Mouse (Mus musculus) ZHBTc4 (cell line): ENCODE measurements at regions not wholly inside any gene's neighbourhood (a gene's known extent, or its start where the extent isn't known, plus 50 kb on each side); places are given as distances from the start of the nearest gene placed in this dataset.
"Not testable (repeated sequence)": the region's sequence is repeated elsewhere in the genome, so short reads cannot be mapped to it uniquely, and the experiment has no call there.

Source experiments
- DNase-seq: peaks from one replicate; pipeline ENCODE4 v3.0.0-alpha.2; 2011; ENCODE audit warnings: low read depth, low spot score

DNA sequence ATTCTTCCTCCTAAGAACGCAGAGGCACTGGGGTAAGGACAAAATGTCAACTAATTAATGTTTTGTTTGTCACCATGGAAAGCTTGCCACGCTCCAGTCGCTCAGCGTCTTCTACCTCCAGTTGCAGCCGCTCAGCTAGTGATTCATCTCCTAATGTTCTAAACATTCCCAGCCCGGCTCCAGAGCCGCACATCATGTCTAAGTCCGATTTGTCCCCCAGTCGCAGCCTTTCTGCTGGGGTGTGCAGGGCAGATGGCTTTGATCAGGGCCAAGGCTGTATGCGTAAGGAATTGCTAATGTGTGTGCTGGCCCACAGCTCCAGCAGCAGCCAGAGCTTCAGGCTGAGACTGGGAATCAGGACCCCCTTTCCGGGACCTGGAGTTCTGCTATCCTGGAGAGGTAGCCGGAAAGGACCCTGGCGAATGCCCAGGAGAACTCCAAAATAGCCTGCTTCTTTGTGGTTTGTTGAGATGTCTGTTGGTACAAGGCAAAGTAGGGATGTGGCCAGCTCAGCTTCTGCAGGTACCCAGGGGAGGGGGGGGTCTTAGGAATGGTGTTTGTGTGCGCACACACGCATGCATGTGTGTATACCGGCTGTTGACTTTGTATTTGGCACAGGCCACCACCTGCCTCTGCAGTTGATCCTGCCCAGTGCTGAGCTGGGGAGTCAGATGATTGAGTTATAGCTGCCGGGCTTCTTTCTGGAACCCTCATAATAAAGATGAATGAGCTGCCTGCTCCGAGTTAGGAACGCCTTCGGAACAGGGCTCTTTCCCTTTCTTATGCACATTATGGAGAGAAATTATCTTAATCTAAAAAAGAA, 143.0 kb upstream of the Kcng1 start:
- DNase-seq: no peak

DNA sequence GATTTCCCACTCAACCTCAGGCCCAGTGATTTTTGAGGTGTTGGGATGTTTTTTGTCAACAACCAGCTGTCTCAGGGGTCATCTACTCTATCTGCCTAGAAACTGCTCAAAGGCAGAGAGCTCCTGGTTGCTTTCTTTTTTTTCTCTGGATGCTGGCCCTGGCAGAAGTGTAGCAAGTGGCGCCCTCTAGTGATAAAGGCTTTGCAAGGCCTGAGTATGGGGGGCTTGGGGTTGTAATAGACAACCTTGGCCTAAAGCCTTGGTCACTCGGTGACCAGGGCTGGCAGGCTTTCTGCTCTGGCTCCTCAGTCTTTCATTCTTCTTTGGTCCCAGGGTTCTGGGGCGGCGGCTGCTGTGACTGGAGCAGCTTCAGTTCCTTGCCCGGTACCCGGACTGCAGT, 142.0 kb upstream of the Kcng1 start:
- DNase-seq: peak; percentile 58

DNA sequence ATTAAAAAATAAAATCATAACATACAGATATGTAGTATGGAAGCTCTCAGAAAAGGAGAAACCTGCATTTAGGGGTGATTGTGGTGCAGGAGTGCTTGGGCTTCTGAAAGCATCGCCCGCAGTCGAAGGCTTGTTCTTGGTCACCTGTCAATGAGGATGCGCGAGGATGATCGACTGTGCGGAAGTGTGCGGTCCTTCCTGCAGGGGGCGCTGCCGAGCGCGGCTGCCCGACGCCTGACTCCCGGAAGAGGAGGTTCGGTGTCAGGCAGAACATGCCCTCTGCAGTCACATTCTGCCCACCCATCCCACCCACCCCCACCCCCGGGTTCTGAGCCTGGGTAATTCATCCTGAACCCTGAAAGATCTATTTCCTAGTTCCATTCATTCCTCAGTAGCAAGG, 133.6 kb upstream of the Kcng1 start:
- DNase-seq: peak; percentile 79

DNA sequence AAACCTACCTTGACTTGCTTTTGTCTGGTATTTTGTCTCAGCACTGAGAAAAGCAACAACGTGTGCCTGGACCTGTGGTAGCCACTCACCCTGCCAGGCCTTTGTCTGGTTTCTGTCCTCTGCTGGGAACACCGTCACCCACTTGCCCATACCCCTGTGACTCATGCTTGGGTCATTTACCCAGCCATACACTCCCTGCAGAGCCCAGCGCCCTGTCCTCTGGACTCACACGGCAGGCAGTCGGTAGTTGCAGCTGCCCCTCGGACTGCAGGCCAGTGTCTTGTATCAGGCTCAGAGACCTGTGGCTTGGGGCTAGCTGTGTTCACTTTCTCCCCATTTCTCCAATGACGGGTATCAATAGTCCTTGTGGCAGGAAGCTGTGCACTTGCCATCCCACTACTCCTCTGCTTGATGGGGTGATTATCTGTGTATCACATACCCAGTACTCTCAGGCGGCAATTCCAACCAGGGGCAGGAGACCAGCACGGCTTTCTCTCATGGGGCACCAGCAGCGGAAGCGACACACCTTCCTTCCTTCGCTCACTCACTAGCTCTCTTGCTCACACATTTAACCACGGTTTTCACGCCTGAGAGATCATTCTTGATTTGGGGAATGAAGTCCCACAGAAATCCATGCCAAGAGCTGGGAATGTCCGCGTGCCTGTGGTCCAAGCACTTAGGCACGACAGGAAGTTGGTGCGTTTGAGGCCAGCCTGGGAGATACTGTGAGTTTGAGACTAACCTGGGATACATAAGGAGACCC, 132.8 kb upstream of the Kcng1 start:
- no peak for DNase-seq

DNA sequence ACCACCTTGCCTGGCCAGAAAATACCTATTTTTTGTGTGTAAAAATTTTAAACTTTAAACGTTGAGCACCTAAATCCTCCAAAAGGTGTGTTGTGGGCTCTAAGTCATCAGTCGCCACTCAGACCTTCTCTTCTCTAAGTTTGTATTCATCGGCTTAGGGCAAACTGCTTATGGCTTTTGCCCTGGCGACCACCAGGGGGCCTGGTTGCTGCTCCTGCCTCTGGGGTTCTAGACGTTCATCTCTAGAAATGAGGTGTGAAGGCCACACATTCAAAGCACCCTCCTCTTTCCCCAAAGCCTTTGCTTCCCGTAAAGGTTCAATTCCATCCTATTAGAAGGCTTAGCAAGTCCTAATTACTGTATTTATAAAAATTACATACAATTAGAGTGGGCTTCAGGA, 131.3 kb upstream of the Kcng1 start:
- peak; percentile 63 for DNase-seq

DNA sequence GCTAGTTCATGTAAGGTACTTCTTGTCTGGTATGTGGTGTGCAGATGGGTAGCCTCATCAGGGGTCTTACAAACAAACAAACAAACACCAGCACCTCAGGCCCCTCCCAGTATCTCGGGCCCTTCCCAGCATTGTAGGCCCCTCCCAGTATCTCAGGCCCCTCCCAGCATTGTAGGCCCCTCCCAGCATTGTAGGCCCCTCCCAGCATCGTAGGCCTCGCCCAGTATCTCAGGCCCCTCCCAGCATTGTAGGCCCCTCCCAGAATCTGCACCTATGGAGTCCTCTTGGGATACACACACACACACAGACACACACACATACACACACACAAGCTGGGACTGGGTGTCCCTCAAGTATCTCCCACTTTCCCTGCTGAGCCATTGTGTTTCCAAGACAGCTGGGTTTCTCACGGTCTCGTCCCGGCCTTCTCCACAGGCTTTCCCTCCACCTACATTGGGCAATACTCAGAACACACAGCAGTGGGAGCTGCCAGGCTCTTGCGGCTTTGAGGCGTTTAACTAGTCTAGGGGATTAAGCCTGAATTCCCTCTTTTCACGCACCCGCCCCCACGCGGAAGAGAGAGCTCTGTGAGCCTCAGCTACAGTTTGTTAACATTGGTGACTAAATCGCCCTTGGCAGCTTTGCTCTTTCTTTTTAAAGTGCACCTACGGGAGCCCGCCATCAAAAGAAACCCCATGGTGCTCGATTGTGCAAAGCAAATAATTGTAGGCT, 121.4 kb upstream of the Kcng1 start:
- DNase-seq: peak; percentile 71

GRCm38 (mm10) chr2:168399088-168399709, 117.7 kb upstream of the Kcng1 start:
- DNase-seq: no peak

DNA sequence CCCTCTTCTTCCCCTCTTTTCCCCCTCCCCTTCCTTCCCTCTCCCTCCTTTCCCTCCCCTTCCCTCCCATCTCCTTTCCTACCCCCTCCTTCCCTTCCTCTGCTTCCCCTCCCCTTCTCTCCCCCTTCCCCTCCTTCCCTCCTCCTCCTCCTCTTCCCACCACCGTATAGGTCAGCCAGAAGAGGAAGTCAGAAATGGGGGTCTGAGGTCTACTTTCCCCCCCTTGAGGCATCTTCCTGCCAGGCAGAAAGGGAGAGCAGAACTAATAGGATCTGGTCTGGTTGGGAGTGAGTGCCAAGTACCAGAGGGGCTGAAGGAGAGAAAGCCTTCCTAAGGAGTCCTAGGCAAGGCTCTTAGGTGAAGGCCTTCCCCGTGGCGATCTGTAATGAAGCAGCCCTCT, 114.8 kb upstream of the Kcng1 start:
- no peak for DNase-seq

DNA sequence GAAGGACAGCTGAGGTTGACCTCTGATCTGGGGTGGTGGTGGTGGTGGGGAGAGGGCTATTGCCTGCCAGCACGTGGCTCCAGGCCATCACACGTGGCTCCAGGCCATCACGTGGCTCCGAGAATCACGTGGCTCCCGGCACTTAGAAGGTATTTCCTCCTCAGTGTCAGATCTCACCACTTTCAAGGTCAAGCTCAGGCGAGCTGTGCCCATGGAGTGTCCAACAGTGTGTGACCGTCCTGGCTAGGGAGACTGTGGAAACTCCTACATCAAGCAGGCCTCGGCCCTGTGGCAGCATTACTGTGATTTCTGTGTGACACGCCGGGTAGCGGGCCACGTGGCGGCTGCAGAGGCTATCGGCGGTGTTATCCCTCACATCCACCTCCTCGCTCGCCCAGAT, 111.8 kb upstream of the Kcng1 start:
- peak; percentile 22 for DNase-seq

- not testable (repeated sequence) for DNase-seq
These were observed 110.6 kb upstream of the Kcng1 start for GRCm38 (mm10) chr2:168392171-168392570.

DNA sequence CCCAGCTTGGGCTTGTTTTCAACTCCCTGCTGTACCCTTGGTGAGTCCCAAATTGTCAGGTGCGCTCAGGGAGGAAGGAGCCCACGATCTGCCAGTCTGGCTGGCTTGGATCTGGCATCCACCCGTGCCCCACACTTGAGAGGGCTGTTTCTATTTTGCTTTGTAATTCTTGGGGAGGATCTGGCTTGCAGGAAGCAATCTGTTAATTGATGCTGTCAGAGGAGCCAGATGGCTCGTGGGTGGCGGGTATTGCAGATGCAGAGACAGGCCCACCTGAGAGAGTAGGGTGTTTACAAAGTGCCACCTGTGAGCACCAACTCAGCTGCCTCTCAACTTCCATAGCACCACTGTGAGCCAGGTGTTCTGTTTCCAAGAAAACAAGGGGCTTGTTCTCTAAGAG, 99.1 kb upstream of the Kcng1 start:
- no peak for DNase-seq

DNA sequence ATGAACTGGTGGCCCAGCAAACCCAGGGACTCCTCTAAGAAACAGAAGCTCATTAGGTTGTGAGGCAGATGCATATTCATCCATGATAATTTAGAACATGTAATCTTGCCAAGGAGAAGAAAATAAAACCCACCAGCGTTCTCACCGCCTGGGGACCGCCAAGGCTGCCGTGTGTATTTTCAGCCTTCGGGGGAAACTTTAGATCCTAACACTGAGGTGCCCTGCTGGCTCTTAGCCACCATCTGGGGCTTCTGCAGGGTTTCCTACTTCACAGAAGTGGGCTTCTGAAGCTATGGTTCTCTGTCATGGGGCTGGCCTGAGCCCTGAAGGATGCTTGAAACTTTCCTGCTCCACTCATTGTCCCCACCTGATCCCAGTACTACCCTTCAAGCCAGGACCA, 90.8 kb upstream of the Kcng1 start:
- no peak for DNase-seq

DNA sequence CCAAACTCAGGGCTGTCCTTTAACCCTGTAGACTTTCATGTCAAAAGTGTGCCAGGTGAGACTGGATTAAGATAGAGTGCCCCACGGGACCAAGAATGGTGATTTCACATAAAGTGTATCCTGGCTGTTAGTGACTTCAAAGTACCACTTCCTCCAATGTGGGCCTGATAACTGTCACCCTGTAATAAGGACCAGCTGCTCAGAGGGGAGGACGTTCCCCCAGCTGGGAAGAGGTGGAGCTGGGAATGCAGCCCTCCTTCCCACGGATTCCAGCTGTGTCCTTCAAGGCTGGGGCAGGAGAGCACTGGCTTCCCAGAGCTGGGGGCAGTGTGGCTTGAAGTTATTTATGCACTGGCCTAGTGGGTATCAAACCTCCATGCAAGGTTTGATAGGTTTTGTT, 89.7 kb upstream of the Kcng1 start:
- DNase-seq: no peak

- no peak for DNase-seq
These were observed 77.7 kb upstream of the Kcng1 start for GRCm38 (mm10) chr2:168359200-168359599.

- DNase-seq: no peak
These were observed 77.0 kb upstream of the Kcng1 start for GRCm38 (mm10) chr2:168358551-168358950.

DNA sequence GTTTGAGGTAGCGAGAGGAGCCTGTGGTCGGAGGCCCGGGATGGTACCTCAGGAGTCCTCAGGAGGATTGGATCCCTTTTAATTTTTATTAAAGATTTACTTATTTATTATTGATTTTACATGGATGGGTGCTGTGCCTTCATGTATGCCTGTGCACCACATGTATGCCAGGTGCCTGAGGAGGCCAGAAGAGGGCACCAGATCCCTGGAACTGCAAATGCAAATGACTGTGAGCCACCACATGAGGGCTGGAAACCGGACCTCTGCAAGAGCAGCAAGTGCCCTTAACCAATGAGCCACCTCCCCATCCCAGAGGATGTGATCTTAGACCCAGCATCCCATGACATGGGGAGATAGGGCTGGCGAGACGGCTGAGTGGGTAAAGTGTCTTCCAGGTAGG, 76.3 kb upstream of the Kcng1 start:
- DNase-seq: peak; percentile 64

DNA sequence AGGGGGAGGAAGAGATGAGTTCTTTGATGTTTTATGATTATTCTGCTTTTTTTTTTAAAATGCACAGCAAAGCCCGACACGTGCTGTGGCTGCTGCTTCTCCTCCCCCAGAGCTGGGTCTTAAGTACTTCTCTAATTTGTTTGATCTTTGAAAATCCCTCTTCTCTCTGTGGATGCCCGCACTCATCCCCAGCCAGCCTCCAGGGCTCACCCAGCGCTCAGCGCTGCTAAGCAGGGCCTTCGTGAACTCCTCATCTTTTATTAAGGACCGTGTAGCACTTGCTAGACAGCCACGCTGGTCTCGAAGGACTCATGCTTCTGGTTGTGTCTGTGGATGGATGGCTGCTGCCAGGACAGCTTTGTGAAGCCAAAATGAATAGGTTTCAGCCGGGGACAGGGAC, 72.9 kb upstream of the Kcng1 start:
- DNase-seq: no peak

- DNase-seq: no peak
These were observed 71.1 kb upstream of the Kcng1 start for GRCm38 (mm10) chr2:168352626-168353025.

- DNase-seq: no peak
These were observed 70.7 kb upstream of the Kcng1 start for GRCm38 (mm10) chr2:168352194-168352593.

GRCm38 (mm10) chr2:168345384-168345783, 63.8 kb upstream of the Kcng1 start:
- DNase-seq: no peak

GRCm38 (mm10) chr2:168343705-168344104, 62.2 kb upstream of the Kcng1 start:
- no peak for DNase-seq

DNA sequence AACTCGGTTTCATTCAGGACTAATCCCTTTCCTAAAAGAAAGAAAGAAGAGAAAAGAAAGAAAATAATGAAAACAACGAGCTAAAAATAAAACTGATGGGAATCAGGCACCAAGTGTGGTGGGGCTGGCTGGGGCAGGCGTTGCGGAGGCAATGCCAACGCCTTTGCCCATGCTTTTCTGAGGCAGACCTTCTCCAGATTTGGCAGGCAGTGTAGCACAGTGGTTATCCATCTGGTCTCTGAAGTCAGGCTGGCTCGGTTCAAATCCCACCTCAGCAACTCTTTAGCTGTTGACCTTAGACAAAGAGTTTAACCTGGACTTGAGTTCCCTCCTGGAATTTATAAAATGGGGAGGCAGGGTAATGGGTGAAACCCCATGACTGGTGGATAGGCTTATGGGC, 57.3 kb upstream of the Kcng1 start:
- DNase-seq: no peak
